Mouse (Mus musculus): Measurements from ENCODE around the gene P2rx5.

Gene P2rx5

GRCm38 (mm10) chr11:73159957-73160810, at the start of gene P2rx5:
Gene P2rx5, plus strand, starts transcription at chr11:73160421.
- peak; percentile 45 for DNase-seq (ENCODE audit: low spot score)

GRCm38 (mm10) chr11:73111414-73111813, 48.8 kb upstream of the P2rx5 start:
- no peak for DNase-seq (ENCODE audit: low spot score)

- no peak for DNase-seq (ENCODE audit: low spot score)
Measured at GRCm38 (mm10) chr11:73126495-73126894, 33.7 kb upstream of the P2rx5 start.

GRCm38 (mm10) chr11:73131020-73131419, 29.2 kb upstream of the P2rx5 start:
- no peak for DNase-seq (ENCODE audit: low spot score)

- DNase-seq (ENCODE audit: low spot score), result no peak
Measured at GRCm38 (mm10) chr11:73132999-73133398, 27.2 kb upstream of the P2rx5 start.

GRCm38 (mm10) chr11:73134222-73134621, 26.0 kb upstream of the P2rx5 start:
- no peak for DNase-seq (ENCODE audit: low spot score)

- DNase-seq (ENCODE audit: low spot score), result no peak
Measured at GRCm38 (mm10) chr11:73136587-73136986, 23.6 kb upstream of the P2rx5 start.

- peak; percentile 16 for DNase-seq (ENCODE audit: low spot score)
Measured at GRCm38 (mm10) chr11:73137116-73137515, 23.1 kb upstream of the P2rx5 start.

- peak; percentile 89 for DNase-seq (ENCODE audit: low spot score)
Measured at GRCm38 (mm10) chr11:73137591-73138501, 22.4 kb upstream of the P2rx5 start, which contains the start of gene Haspin. Gene Haspin, minus strand, starts transcription at chr11:73138294.

GRCm38 (mm10) chr11:73144261-73144681, 15.9 kb upstream of the P2rx5 start:
- DNase-seq (ENCODE audit: low spot score), result no peak

- no peak for DNase-seq (ENCODE audit: low spot score)
Measured at GRCm38 (mm10) chr11:73146026-73146974, 13.9 kb upstream of the P2rx5 start.

- DNase-seq (ENCODE audit: low spot score), result no peak
Measured at GRCm38 (mm10) chr11:73146975-73147365, 13.3 kb upstream of the P2rx5 start.

GRCm38 (mm10) chr11:73148209-73148608, 12.0 kb upstream of the P2rx5 start:
- DNase-seq (ENCODE audit: low spot score), result no peak

- DNase-seq (ENCODE audit: low spot score), result no peak
Measured at GRCm38 (mm10) chr11:73155071-73155470, 5.2 kb upstream of the P2rx5 start.

- no peak for DNase-seq (ENCODE audit: low spot score)
Measured at GRCm38 (mm10) chr11:73160811-73161200, 585 bp downstream of the P2rx5 start.

GRCm38 (mm10) chr11:73161616-73162015, 1.4 kb downstream of the P2rx5 start:
- no peak for DNase-seq (ENCODE audit: low spot score)

GRCm38 (mm10) chr11:73162284-73162683, 2.1 kb downstream of the P2rx5 start:
- no peak for DNase-seq (ENCODE audit: low spot score)

- no peak for DNase-seq (ENCODE audit: low spot score)
Measured at GRCm38 (mm10) chr11:73168071-73168470, 7.8 kb downstream of the P2rx5 start.

GRCm38 (mm10) chr11:73168576-73168975, 8.4 kb downstream of the P2rx5 start:
- no peak for DNase-seq (ENCODE audit: low spot score)

- DNase-seq (ENCODE audit: low spot score), result peak; percentile 38
Measured at GRCm38 (mm10) chr11:73169231-73169630, 9.0 kb downstream of the P2rx5 start.

- DNase-seq (ENCODE audit: low spot score), result no peak
Measured at GRCm38 (mm10) chr11:73172186-73172585, 12.0 kb downstream of the P2rx5 start.

GRCm38 (mm10) chr11:73175612-73176011, 15.4 kb downstream of the P2rx5 start:
- peak; percentile 88 for DNase-seq (ENCODE audit: low spot score)

Data from yolk sac, embryonic 10.5 days (tissue).